Comparison of ENCODE assay signal across 8 mouse cellular contexts in genomic region chr19:45233496-45234127, GRCm38 (mm10). TPM values are rescaled to one million over a fixed set of nuclear protein-coding genes. Genes with fewer than 3 reads are reported as not detected.
A peak's percentile ranks its signal among the peaks of the same experiment; 100 is the strongest.
DNase-seq lines count a peak whose midpoint lies in the region; ATAC-seq lines count a peak whose summit lies in the region.
"Had no signal": no experiment of that assay in that cellular context is flagged by ENCODE, and none has a peak within 500 bp of the region (broad histone marks: within the 10 kb centered on the region; RNA-seq: fewer than 3 reads in every experiment).

No protein-coding gene starts in this region.

- no peaks in the 10 kb centered on the region for H3K36me3 ChIP-seq in liver, embryonic 11.5 days (ENCODE audit: control insufficient read depth, insufficient read depth, low read length)
- H3K36me3 ChIP-seq in embryonic facial prominence, embryonic 14.5 days (ENCODE audit: control insufficient read depth, insufficient read depth, low read length) = no peaks in the 10 kb centered on the region
- H3K36me3 ChIP-seq in hindbrain, embryonic 12.5 days = no peaks in the 10 kb centered on the region
- H3K36me3 ChIP-seq in neural tube, embryonic 11.5 days (ENCODE audit: control insufficient read depth, insufficient read depth, low read length) = no peaks in the 10 kb centered on the region

- H3K27me3 ChIP-seq in liver, embryonic 11.5 days (replicated peaks; ENCODE audit: control insufficient read depth, insufficient read depth, low read length) = peaks cover 100% of the 10 kb centered on the region
- H3K27me3 ChIP-seq in embryonic facial prominence, embryonic 14.5 days (replicated peaks; ENCODE audit: control insufficient read depth, insufficient read depth, low read length) = peaks cover 99% of the 10 kb centered on the region
- peaks cover 92% of the 10 kb centered on the region for H3K27me3 ChIP-seq in hindbrain, embryonic 12.5 days
- peaks cover 96% of the 10 kb centered on the region for H3K27me3 ChIP-seq in neural tube, embryonic 11.5 days (ENCODE audit: control insufficient read depth, insufficient read depth, low read length)

- H3K9me3 ChIP-seq in liver, embryonic 11.5 days (ENCODE audit: control insufficient read depth, low read length) = no peaks in the 10 kb centered on the region
- no peaks in the 10 kb centered on the region for H3K9me3 ChIP-seq in embryonic facial prominence, embryonic 14.5 days (ENCODE audit: control insufficient read depth, low read length)
- H3K9me3 ChIP-seq in hindbrain, embryonic 12.5 days (replicated peaks) = no peaks in the 10 kb centered on the region
- no peaks in the 10 kb centered on the region for H3K9me3 ChIP-seq in neural tube, embryonic 11.5 days (ENCODE audit: control insufficient read depth, low read length)

- H3K4me2 ChIP-seq in liver, embryonic 11.5 days = peak overlapping the region; percentile 16; the same call in 1 of the 2 replicates
- H3K4me2 ChIP-seq in embryonic facial prominence, embryonic 14.5 days (ENCODE audit: low read depth, low read length) = peak overlapping the region; percentile 18; the same call in 1 of the 2 replicates
- H3K4me2 ChIP-seq in hindbrain, embryonic 12.5 days (replicated peaks) = peak overlapping the region; percentile 46
- H3K4me2 ChIP-seq in neural tube, embryonic 11.5 days (ENCODE audit: low read depth) = peak overlapping the region; percentile 39

- under 1% methylated on average over 60 of the region's 60 CpGs for WGBS in liver, embryonic 11.5 days
- under 1% methylated on average over 22 of the region's 60 CpGs for WGBS in embryonic facial prominence, embryonic 14.5 days
- WGBS in hindbrain, embryonic 12.5 days = under 1% methylated on average over 59 of the region's 60 CpGs
- WGBS in neural tube, embryonic 11.5 days = under 1% methylated on average over 53 of the region's 60 CpGs

- no peak overlapping the region for H3K27ac ChIP-seq in liver, embryonic 11.5 days (ENCODE audit: low read depth, low read length)
- H3K27ac ChIP-seq in embryonic facial prominence, embryonic 14.5 days (replicated peaks; ENCODE audit: low read depth, low read length) = no peak overlapping the region
- peak overlapping the region; percentile 92 for H3K27ac ChIP-seq in hindbrain, embryonic 12.5 days
- H3K27ac ChIP-seq in neural tube, embryonic 11.5 days (ENCODE audit: low read depth, low read length) = 0 out of 2 replicates have a peak overlapping the region, but pooled peaks have one; percentile 27

- no peak for DNase-seq in liver, embryonic 11.5 days (ENCODE audit: low spot score)
- DNase-seq in liver = no peak
- DNase-seq in embryonic facial prominence, embryonic 14.5 days (ENCODE audit: low spot score) = no peak
- no peak for DNase-seq in neural tube, embryonic 11.5 days (ENCODE audit: low spot score)
- DNase-seq in layer of hippocampus, adult 11-12 months (ENCODE audit: low spot score) = no peak

- no peak overlapping the region for H3K9ac ChIP-seq in liver, embryonic 11.5 days (ENCODE audit: low read depth, low read length)
- H3K9ac ChIP-seq in embryonic facial prominence, embryonic 14.5 days (ENCODE audit: low read depth, low read length) = no peak overlapping the region; the same call in 1 of the 2 replicates
- H3K9ac ChIP-seq in hindbrain, embryonic 12.5 days = peak overlapping the region; percentile 75
- peak overlapping the region; percentile 62 for H3K9ac ChIP-seq in neural tube, embryonic 11.5 days (ENCODE audit: low read length)

- no peak for ATAC-seq in liver, embryonic 11.5 days (replicated peaks; ENCODE audit: low FRiP score)
- ATAC-seq in embryonic facial prominence, embryonic 14.5 days (ENCODE audit: low read depth) = no peak
- no peak for ATAC-seq in hindbrain, embryonic 12.5 days (ENCODE audit: low FRiP score)
- ATAC-seq in neural tube, embryonic 11.5 days (ENCODE audit: insufficient read depth, low FRiP score, low TSS enrichment) = no peak
- ATAC-seq in inflammation-experienced regulatory T-cells, adult 6 months = no peak

- peaks cover 9% of the 10 kb centered on the region for H3K4me1 ChIP-seq in liver, embryonic 11.5 days (replicated peaks; ENCODE audit: control insufficient read depth, insufficient read depth, low read length)
- H3K4me1 ChIP-seq in embryonic facial prominence, embryonic 14.5 days (ENCODE audit: control insufficient read depth, insufficient read depth, low read length) = peaks cover 14% of the 10 kb centered on the region
- H3K4me1 ChIP-seq in hindbrain, embryonic 12.5 days = peaks cover 45% of the 10 kb centered on the region
- peaks cover 19% of the 10 kb centered on the region for H3K4me1 ChIP-seq in neural tube, embryonic 11.5 days (ENCODE audit: control insufficient read depth, insufficient read depth, low read length)

- 0 out of 2 replicates have a peak overlapping the region, but pooled peaks have one; percentile 14 for H3K4me3 ChIP-seq in liver, embryonic 11.5 days (ENCODE audit: low read depth, low read length)
- peak overlapping the region; percentile 39 for H3K4me3 ChIP-seq in embryonic facial prominence, embryonic 14.5 days (ENCODE audit: low read depth, low read length)
- peak overlapping the region; percentile 43 for H3K4me3 ChIP-seq in hindbrain, embryonic 12.5 days
- peak overlapping the region; percentile 44 for H3K4me3 ChIP-seq in neural tube, embryonic 11.5 days (ENCODE audit: low read depth, low read length)
- H3K4me3 ChIP-seq: erythroblast, embryonic 14.5 days had no signal

RNA-seq across cellular contexts. Expression of gene Lbx1, which starts 2.0 kb away (rescaled TPM):
- polyA plus RNA-seq in liver, embryonic 11.5 days (2014; fragmentation: Nextera tagmentation; extraction: Ambion mirVana) = 0.14 and 0.58 TPM in 2 replicates
- polyA plus RNA-seq in embryonic facial prominence, embryonic 14.5 days (2014; fragmentation: Nextera tagmentation; extraction: Ambion mirVana) = 1.6 and 2.0 TPM in 2 replicates
- 10.8 and 18.8 TPM in 2 replicates for polyA plus RNA-seq in hindbrain, embryonic 12.5 days (2016; fragmentation: Nextera tagmentation; extraction: Ambion mirVana)
- polyA plus RNA-seq in neural tube, embryonic 11.5 days (2014; fragmentation: Nextera tagmentation; extraction: Ambion mirVana) = 7.7 TPM in 2 replicates
- not detected for polyA plus RNA-seq in inflammation-experienced regulatory T-cells, adult 6 months (2017; shearing (Covaris generic))
- polyA plus RNA-seq: erythroblast, embryonic 14.5 days had no signal

Comparison
In these comparisons a context has a peak if more than half of its experiments do, and no peak if none do; other contexts are left out.
1. H3K27ac ChIP-seq: peak in hindbrain, embryonic 12.5 days (single experiment) and neural tube, embryonic 11.5 days (single experiment); none in liver, embryonic 11.5 days (single experiment) and embryonic facial prominence, embryonic 14.5 days (single experiment).
2. H3K9ac ChIP-seq: peak in hindbrain, embryonic 12.5 days (single experiment) and neural tube, embryonic 11.5 days (single experiment); none in liver, embryonic 11.5 days (single experiment) and embryonic facial prominence, embryonic 14.5 days (single experiment).
3. Peak in every context shown above with its lines, with median percentiles within 50 percentile points of each other: H3K4me2 ChIP-seq and H3K4me3 ChIP-seq.